Mouse (Mus musculus) E14TG2a.4 (cell line): Measurements from ENCODE around the gene Man2a1.

ENCODE experiments used
- H3K27me3 ChIP-seq: 2 replicates; pipeline ENCODE4 v1.6.1; 2014; ENCODE audit warnings: low read length, control low read depth; ENCODE audit not compliant: insufficient read depth
- H3K36me3 ChIP-seq: 2 replicates; pipeline ENCODE4 v1.6.1; 2014; ENCODE audit warnings: low read length, control low read depth; ENCODE audit not compliant: insufficient read depth
- H3K4me1 ChIP-seq: replicated peaks from 2 replicates; pipeline ENCODE4 v1.6.1; 2014; ENCODE audit warnings: low read depth, low read length, control low read depth
- H3K4me3 ChIP-seq: replicated peaks from 2 replicates; pipeline ENCODE4 v1.5.1; 2014; ENCODE audit warnings: mild to moderate bottlenecking, low read length
- H3K9me3 ChIP-seq: 2 replicates; pipeline ENCODE4 v1.6.1; 2014; ENCODE audit warnings: low read length, control low read depth
- CTCF ChIP-seq: conservative IDR thresholded peaks from 2 replicates; pipeline ENCODE4 v1.5.1; 2014; ENCODE audit warnings: low read length
- NANOG ChIP-seq: IDR thresholded peaks from 2 replicates; pipeline ENCODE4 v1.6.1; 2014; ENCODE audit warnings: borderline replicate concordance, low read length, mixed read lengths
- POU5F1 ChIP-seq: IDR thresholded peaks from 2 replicates; pipeline ENCODE4 v1.6.1; 2014; ENCODE audit warnings: low read length, borderline replicate concordance

Gene Man2a1

DNA sequence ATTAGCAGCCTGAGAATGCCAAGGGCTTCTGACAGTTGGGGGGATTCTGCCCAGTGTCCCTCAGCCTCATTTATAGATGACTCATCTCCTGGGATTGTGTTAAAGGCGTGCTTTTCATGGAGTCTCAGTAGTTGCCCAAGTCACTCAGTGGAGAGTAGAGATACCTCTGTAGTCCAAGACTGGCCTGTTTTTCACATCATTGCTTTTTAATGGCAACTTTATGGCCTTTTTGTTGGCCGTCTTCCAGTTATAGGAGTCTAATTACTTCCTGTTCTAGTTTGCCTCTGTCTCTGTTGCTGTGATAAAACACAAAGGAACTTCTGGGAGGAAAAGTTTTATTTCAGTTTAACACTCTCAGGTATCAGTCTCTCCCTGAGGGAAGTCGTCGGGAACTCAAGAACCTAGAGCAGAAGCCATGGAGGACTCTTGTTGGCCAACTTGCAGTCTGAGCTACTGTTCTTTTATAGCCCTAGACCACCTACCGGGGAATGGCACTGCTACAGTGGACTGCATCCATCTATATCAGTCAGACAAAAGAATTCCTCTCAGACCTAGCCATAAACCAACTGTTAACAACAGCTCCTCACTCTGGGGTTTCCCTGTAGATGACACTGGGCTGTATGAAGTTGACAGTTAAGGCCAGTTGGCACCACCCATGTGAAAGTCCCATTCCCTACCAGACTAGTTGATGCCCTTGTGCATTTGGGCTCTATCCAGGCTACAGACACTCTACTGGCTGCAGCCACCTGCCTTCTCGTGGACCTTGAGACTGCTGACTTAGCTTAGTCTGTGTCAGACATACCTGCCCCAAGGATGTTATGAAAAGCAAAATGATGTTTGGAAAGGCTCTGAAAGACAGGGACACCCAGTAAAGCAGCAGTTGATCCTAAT lies 142.4 kb downstream of the Man2a1 start:
- TF ChIP-seq POU5F1, result no peak
- no peak for TF ChIP-seq NANOG
- no peak for TF ChIP-seq CTCF
- Histone ChIP-seq H3K4me1 (no peaks in the 10 kb centered on the region), H3K27me3 (no peaks in the 10 kb centered on the region), H3K4me3 (no peak overlapping the region), H3K36me3 (peaks cover 61% of the 10 kb centered on the region), H3K9me3 (peaks cover 9% of the 10 kb centered on the region)

DNA sequence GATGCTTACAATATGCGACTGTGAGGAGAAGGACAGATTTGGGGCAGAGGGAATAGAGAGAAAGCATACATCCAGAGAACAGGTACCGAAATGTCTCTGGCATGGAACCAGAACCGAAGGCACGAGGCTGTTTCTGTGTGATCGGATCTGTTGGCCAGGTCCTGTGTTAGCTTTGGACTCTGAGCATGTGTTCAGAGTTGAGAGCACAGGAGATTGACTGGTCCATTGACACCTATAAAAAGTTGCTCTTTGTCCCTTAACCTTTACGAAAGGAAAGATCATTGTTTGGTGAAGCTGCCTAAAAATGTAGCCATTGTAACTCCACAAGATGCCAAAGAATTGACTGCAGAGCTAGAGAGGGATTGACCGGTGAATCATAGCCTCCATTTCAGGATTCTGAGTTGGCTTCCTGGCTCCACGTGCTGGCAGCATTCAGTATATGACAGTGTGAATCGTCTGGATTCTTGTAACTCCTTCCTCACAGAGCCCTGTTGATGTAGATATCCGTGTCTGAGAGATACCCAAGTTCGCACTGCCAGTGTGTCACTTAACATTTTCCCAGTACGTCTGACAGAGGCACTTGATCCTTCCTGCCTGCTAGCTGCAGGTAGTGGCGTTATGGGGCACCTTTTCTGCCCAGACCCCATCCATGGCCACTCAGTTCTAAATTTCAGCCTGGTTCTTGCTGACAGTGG lies 143.2 kb downstream of the Man2a1 start:
- H3K4me3 ChIP-seq, result no peak overlapping the region
- H3K36me3 ChIP-seq, result peaks cover 57% of the 10 kb centered on the region
- H3K27me3 ChIP-seq, result no peaks in the 10 kb centered on the region
- TF ChIP-seq NANOG, result no peak
- TF ChIP-seq CTCF, result no peak
- no peak for TF ChIP-seq POU5F1
- H3K4me1 ChIP-seq, result peaks cover under 1% of the 10 kb centered on the region
- peaks cover 9% of the 10 kb centered on the region for H3K9me3 ChIP-seq

DNA sequence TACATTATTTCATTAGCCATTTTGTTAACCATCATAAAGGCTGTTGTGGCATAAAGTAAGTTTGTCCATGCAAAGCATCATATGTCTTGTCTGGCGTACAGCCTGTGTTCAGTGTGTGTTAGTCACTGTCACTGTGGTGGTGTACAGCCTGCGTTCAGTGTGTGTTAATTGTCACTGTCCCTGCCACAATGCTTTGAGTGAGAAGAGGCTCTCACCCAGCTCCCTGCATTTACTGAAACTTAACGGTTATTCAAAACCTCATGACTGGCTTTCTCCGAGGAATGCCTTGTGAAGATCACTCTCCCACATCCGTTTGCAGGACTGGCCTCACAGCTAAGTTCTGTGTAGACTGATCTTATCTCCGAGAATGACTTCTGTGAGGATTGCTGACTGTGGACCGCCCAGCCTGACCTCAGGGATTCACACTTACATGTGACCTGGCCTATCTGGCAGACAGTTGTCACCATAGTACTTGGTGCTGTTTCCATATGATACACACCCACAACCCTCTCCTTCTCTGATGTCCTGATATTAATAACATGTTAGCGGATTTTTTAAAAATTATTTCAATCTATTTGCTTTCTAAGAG lies 146.2 kb downstream of the Man2a1 start:
- Histone ChIP-seq H3K4me3 (no peak overlapping the region), H3K27me3 (no peaks in the 10 kb centered on the region), H3K36me3 (peaks cover 52% of the 10 kb centered on the region)

DNA sequence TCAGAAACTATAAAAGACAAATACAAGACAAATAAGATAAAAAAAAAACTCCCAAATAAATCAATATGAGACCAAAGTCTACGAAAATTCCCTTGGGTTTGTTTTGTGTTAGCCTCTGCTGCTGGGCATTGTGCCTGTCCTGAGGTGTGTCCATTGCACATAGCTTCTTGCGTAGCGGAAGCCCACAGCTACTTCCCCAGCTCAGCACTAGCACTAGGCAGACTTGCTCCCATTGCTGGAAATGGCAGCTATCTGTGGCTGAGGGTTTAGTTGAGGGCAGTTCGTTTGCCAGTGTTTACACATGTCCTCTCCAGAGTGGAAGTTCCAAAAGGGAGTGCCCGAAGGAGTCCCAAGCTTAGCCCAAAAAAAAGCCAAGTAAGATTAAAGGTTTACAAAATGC lies 146.9 kb downstream of the Man2a1 start:
- Histone ChIP-seq H3K9me3 (peaks cover 9% of the 10 kb centered on the region), H3K4me3 (no peak overlapping the region), H3K4me1 (peaks cover 8% of the 10 kb centered on the region), H3K36me3 (peaks cover 45% of the 10 kb centered on the region), H3K27me3 (no peaks in the 10 kb centered on the region)
- TF ChIP-seq CTCF (no peak), POU5F1 (no peak), NANOG (no peak)

More for the DNA sequence above, 146.2 kb downstream of the Man2a1 start:
- H3K4me1 ChIP-seq, result peaks cover 8% of the 10 kb centered on the region
- TF ChIP-seq CTCF (no peak), POU5F1 (no peak), NANOG (no peak)
- peaks cover 9% of the 10 kb centered on the region for H3K9me3 ChIP-seq

DNA sequence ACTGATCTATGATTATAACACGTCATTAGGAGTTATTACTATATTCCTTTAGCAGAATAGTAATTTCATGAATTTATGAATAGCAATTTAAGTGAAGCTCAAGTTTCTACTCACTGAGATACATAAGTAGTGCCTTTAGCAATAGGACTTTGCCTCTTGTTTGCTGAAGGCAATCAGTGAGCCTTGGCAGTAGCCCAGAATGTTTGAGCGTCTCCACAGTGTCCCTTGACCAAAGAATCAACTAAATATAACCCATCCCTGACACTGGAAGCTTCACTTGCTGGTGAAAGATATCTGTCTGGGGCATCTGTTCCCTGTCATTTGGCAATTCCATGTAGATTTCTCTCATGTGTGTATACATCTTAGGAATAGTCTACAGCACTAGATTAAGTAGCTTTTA lies 147.6 kb downstream of the Man2a1 start:
- TF ChIP-seq CTCF, result no peak
- TF ChIP-seq POU5F1, result no peak
- TF ChIP-seq NANOG, result no peak
- no peaks in the 10 kb centered on the region for H3K27me3 ChIP-seq
- peaks cover 9% of the 10 kb centered on the region for H3K9me3 ChIP-seq
- H3K36me3 ChIP-seq, result peaks cover 38% of the 10 kb centered on the region
- H3K4me1 ChIP-seq, result peaks cover 8% of the 10 kb centered on the region
- H3K4me3 ChIP-seq, result no peak overlapping the region

DNA sequence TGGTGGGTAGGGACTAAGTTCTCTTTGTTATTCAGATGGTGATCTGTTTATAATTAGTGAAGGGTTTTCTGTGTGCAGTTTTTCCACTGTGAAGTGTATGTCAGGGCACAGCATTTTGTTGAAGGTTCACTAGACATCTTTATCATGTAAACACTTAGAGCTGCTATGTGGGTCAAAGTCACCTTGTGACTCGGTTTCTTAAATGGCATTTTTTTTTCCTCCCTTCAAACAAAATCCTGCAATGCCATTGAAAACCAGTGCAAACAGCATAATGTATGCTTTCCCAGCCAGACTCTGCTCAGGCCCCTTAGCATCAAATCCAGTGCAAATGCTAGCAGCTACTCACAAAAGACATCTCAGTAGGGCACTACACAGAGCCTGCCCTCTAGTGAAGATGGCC lies 148.6 kb downstream of the Man2a1 start:
- H3K27me3 ChIP-seq, result no peaks in the 10 kb centered on the region
- no peak overlapping the region for H3K4me3 ChIP-seq
- peaks cover 28% of the 10 kb centered on the region for H3K36me3 ChIP-seq
- peaks cover 9% of the 10 kb centered on the region for H3K9me3 ChIP-seq
- peaks cover 8% of the 10 kb centered on the region for H3K4me1 ChIP-seq
- TF ChIP-seq CTCF, result no peak
- TF ChIP-seq POU5F1, result no peak
- no peak for TF ChIP-seq NANOG

DNA sequence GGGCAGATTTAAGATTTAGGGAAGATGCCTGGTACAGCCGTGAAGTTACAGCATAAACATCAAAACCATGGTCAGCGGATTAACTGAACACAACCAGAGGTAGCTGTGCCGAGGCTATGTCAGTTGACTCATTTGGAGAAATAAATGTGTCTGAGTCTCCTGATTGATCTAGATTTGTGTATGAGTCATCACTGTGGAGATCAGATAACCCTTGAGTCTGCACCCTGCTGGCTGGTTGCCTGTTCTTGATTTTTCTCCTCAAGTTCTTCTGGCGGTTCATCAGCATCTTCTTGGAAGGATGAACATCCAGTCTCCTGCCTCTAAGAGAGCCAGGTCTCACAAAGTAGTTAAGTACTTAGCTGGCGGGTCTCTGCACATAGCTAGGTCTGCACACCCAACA lies 150.7 kb downstream of the Man2a1 start:
- TF ChIP-seq CTCF (no peak), NANOG (no peak), POU5F1 (no peak)
- Histone ChIP-seq H3K9me3 (no peaks in the 10 kb centered on the region), H3K4me3 (no peak overlapping the region), H3K4me1 (peaks cover 8% of the 10 kb centered on the region), H3K36me3 (peaks cover 15% of the 10 kb centered on the region), H3K27me3 (no peaks in the 10 kb centered on the region)

DNA sequence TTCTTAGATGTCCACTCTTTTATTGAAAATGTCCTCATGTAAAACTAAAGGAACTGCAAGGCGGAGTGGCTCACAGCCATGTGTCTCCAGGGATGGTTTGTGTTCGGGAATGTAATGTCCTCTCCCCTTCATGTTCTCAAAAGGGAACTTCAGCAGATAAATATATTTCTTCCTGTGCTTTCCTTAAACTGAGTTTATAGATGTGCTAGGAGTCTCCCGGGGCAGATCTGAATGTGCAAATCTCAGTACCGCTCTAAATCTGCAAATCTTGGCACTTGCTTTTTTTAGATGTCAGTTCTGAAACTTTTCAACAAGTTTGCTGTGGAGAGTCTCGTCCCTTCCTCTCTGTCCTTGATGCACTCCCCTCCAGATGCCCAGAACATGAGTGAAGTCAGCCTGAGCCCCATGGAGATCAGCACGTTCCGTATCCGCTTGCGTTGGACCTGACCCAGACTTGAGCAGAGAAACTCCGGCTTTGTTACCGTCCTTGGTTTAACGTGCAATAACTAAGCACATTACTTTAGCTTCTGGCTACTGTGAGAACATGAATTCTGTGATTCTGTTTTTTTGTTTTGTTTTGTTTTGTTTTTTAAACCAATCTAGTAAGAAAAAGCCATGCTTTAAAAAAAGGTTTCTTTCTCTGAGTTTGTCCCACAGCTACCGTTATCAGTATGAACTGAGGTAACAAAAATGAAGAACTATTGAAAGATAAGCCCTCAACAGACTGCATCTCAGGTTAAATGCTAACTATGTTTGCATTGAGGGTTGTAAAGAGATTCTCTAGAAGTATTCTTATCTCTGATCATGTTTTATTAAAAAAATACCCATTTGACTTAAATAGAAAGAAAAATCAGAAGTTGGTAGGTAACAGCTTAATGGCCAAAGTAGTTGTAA lies 151.8 kb downstream of the Man2a1 start:
- Histone ChIP-seq H3K4me3 (no peak overlapping the region), H3K4me1 (peaks cover 8% of the 10 kb centered on the region), H3K9me3 (no peaks in the 10 kb centered on the region), H3K27me3 (no peaks in the 10 kb centered on the region), H3K36me3 (peaks cover 8% of the 10 kb centered on the region; the same call in 1 of the 2 replicates)
- TF ChIP-seq NANOG, result no peak
- no peak for TF ChIP-seq POU5F1
- no peak for TF ChIP-seq CTCF
